Mouse (Mus musculus): ENCODE results near the gene Golga1.
"Not testable (repeated sequence)": the region's sequence is repeated elsewhere in the genome, so short reads cannot be mapped to it uniquely, and the experiment has no call there.

Gene Golga1

DNA sequence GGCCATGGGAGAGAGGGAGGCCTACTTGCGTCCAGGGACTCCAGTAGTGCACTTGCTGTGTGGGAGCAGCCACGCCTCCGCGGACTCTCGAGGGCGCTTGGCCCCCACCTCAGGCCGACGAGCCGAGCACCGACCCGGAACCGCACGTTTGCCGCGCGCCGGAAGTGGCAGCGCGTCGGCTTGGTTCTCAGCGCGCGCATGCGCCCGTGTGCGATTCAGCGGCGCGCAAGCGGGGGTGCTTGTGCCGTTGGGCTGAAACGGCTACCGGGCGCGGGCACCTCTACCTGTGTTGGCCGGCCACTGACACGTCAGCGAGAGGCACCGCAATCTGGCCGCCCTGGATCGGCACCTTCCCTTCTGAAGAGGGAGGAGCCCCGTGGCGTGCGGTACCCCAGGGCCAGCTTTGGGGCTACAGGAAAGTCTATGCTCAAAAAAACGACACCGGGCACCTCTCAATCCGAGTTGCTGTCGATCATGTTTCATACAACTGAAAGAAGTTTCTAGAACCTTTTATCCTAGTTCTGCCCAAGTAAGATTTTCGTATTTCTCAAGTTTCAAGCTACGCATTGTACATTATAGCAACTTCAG is at the start of gene Golga1:
TSS of gene Golga1 (minus strand) at position 142 of the 588 bp plus-strand sequence.
- TF ChIP-seq NANOG (IDR thresholded peaks at IDR 0.05; ENCODE audit: borderline replicate concordance, low read length), result no peak
- no peak for TF ChIP-seq POU5F1 (IDR thresholded peaks at IDR 0.05; ENCODE audit: borderline replicate concordance, low read length)
- TF ChIP-seq CTCF (conservative IDR thresholded peaks at IDR 0.05; ENCODE audit: low read length), result no peak
- no peaks in the 10 kb centered on the region for H3K27me3 ChIP-seq (ENCODE audit: insufficient read depth, low read length)
- peaks cover 18% of the 10 kb centered on the region for H3K36me3 ChIP-seq (ENCODE audit: insufficient read depth, low read length)
- no peaks in the 10 kb centered on the region for H3K9me3 ChIP-seq (ENCODE audit: low read length)
- peaks cover 11% of the 10 kb centered on the region for H3K4me1 ChIP-seq (replicated peaks; ENCODE audit: low read depth, low read length)
- peak within 1 kb of the TSS; percentile 94 for H3K4me3 ChIP-seq (replicated peaks; ENCODE audit: low read length)

DNA sequence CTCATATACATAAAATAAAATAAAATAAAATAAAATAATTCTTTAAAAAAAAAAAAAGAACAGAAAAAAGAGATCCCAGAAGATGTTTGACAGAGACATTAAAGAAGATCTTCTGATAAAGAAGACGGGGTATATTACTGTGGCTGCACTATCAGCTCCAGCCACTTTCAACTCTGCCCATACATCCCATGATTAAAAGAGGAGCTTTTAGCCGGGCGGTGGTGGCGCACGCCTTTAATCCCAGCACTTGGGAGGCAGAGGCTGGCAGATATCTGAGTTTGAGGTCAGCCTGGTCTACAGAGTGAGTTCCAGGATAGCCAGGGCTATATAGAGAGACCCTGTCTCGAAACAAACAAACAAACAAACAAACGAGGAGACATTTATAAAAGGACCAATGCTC is 48.8 kb upstream of the Golga1 start:
- Histone ChIP-seq H3K9me3 (ENCODE audit: low read length) (no peaks in the 10 kb centered on the region), H3K36me3 (ENCODE audit: insufficient read depth, low read length) (peaks cover 29% of the 10 kb centered on the region), H3K4me3 (replicated peaks; ENCODE audit: low read length) (no peak overlapping the region), H3K27me3 (ENCODE audit: insufficient read depth, low read length) (no peaks in the 10 kb centered on the region), H3K4me1 (replicated peaks; ENCODE audit: low read depth, low read length) (no peaks in the 10 kb centered on the region)
- TF ChIP-seq POU5F1 (IDR thresholded peaks at IDR 0.05; ENCODE audit: borderline replicate concordance, low read length) (no peak), NANOG (IDR thresholded peaks at IDR 0.05; ENCODE audit: borderline replicate concordance, low read length) (no peak), CTCF (conservative IDR thresholded peaks at IDR 0.05; ENCODE audit: low read length) (no peak)

DNA sequence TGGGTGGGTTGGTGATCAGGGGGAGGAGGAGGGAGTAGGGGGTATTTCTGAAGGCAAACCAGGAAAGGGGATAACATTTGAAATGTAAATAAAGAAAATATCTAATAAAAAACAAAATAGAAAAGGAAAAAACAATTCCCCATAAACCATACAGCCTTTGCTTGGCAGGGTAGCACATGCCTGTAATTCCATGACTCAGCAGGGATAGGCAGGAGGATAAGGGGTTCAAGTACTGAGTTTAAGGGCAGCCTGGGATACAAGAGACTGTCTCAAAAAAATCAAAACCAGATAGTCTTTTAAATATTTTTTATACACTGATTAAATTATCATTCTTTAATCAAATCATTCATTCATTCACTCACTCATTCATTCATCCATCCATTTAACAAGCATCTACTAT is 45.2 kb upstream of the Golga1 start:
- peaks cover 12% of the 10 kb centered on the region for H3K36me3 ChIP-seq (ENCODE audit: insufficient read depth, low read length)
- H3K4me1 ChIP-seq (replicated peaks; ENCODE audit: low read depth, low read length), result no peaks in the 10 kb centered on the region
- H3K9me3 ChIP-seq (ENCODE audit: low read length), result no peaks in the 10 kb centered on the region
- no peak for TF ChIP-seq CTCF (conservative IDR thresholded peaks at IDR 0.05; ENCODE audit: low read length)
- TF ChIP-seq POU5F1 (IDR thresholded peaks at IDR 0.05; ENCODE audit: borderline replicate concordance, low read length), result no peak
- TF ChIP-seq NANOG (IDR thresholded peaks at IDR 0.05; ENCODE audit: borderline replicate concordance, low read length), result no peak
- no peaks in the 10 kb centered on the region for H3K27me3 ChIP-seq (ENCODE audit: insufficient read depth, low read length)
- H3K4me3 ChIP-seq (replicated peaks; ENCODE audit: low read length), result no peak overlapping the region

DNA sequence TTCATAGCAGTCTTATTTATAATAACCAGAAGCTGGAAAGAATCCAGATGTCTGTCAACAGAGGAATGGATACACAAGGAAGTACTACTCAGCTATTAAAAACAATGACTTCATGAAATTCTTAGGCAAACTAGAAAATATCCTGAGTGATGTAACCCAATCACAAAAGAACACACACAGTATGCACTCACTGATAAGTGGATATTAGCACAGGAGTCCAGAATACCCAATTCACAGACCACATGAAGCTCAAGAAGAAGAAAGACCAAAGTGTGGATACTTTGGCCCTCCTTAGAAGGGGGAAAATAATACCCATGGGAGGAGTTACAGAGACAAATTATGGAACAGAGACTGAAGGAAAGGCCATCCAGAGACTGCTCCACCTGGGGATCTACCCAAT is 44.4 kb upstream of the Golga1 start:
- H3K27me3 ChIP-seq (ENCODE audit: insufficient read depth, low read length); H3K4me1 ChIP-seq (replicated peaks; ENCODE audit: low read depth, low read length); H3K4me3 ChIP-seq (replicated peaks; ENCODE audit: low read length); H3K9me3 ChIP-seq (ENCODE audit: low read length): not testable (repeated sequence)
- H3K36me3 ChIP-seq (ENCODE audit: insufficient read depth, low read length), result peaks cover 14% of the 10 kb centered on the region

DNA sequence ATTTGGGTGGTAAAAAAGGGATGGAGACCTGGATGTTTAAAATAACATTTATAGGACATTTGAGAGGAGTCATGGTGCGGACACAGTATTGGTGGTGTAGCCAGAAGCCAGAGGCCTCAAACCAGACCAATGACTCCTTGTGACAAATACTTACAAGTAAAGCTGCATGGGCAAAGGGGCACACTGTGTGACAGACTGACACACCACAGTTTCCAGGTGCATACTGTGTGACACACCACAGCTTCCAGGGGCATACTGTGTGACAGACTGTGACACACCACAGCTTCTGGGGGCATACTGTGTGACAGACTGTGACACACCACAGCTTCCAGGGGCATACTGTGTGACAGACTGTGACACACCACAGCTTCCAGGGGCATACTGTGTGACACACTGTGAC is 34.6 kb upstream of the Golga1 start:
- not testable (repeated sequence) for H3K4me3 ChIP-seq (replicated peaks; ENCODE audit: low read length); H3K4me1 ChIP-seq (replicated peaks; ENCODE audit: low read depth, low read length); H3K27me3 ChIP-seq (ENCODE audit: insufficient read depth, low read length); H3K9me3 ChIP-seq (ENCODE audit: low read length)
- H3K36me3 ChIP-seq (ENCODE audit: insufficient read depth, low read length), result peaks cover 26% of the 10 kb centered on the region

DNA sequence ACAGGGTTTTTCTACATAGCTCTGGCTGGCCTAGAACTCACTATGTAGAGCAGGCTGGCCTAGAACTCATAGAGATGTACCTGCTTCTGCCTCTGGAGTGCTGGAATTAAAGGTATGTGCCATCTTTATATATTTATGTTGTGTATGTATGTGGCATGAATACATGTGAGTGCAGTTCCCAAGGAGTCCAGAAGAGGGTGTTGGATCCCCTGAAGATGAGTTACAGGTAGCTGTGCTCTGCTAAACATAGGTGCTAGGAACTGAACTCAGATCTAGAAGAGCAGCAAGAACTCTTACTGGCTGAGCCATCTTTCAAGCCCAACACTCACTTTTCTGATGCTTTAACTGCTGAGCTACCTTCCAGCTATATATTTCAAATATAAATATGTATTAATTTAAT is 32.7 kb upstream of the Golga1 start:
- Histone ChIP-seq H3K4me3 (replicated peaks; ENCODE audit: low read length) (no peak overlapping the region), H3K27me3 (ENCODE audit: insufficient read depth, low read length) (no peaks in the 10 kb centered on the region), H3K9me3 (ENCODE audit: low read length) (no peaks in the 10 kb centered on the region), H3K36me3 (ENCODE audit: insufficient read depth, low read length) (peaks cover 18% of the 10 kb centered on the region), H3K4me1 (replicated peaks; ENCODE audit: low read depth, low read length) (0 out of 2 replicates have a peak, but pooled peaks cover 7% of the 10 kb centered on the region)
- TF ChIP-seq CTCF (conservative IDR thresholded peaks at IDR 0.05; ENCODE audit: low read length), result peak; percentile 74
- TF ChIP-seq NANOG (IDR thresholded peaks at IDR 0.05; ENCODE audit: borderline replicate concordance, low read length), result no peak

DNA sequence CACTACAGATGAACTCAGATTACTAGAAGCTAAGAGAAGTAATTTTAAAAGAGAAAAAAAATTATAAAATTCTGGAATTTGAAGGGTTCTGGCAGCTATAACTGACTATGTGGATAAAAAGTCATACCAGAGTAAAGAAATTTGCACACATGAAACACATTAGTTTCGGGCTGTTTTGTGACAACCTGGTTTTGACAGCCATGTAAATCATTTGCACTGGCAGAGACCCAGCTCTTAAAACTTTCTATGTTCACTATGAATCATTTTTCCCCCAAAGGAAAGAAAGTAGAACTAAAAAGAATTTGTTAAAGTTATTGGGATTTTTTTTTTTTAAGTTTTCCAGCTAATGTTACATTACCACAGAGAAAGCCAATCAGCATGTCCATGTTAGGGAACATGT is 26.6 kb upstream of the Golga1 start:
- H3K9me3 ChIP-seq (ENCODE audit: low read length), result no peaks in the 10 kb centered on the region
- TF ChIP-seq NANOG (IDR thresholded peaks at IDR 0.05; ENCODE audit: borderline replicate concordance, low read length) (no peak), CTCF (conservative IDR thresholded peaks at IDR 0.05; ENCODE audit: low read length) (no peak), POU5F1 (IDR thresholded peaks at IDR 0.05; ENCODE audit: borderline replicate concordance, low read length) (no peak)
- peaks cover 10% of the 10 kb centered on the region for H3K36me3 ChIP-seq (ENCODE audit: insufficient read depth, low read length)
- H3K4me1 ChIP-seq (replicated peaks; ENCODE audit: low read depth, low read length), result no peaks in the 10 kb centered on the region
- no peaks in the 10 kb centered on the region for H3K27me3 ChIP-seq (ENCODE audit: insufficient read depth, low read length)
- H3K4me3 ChIP-seq (replicated peaks; ENCODE audit: low read length), result no peak overlapping the region

DNA sequence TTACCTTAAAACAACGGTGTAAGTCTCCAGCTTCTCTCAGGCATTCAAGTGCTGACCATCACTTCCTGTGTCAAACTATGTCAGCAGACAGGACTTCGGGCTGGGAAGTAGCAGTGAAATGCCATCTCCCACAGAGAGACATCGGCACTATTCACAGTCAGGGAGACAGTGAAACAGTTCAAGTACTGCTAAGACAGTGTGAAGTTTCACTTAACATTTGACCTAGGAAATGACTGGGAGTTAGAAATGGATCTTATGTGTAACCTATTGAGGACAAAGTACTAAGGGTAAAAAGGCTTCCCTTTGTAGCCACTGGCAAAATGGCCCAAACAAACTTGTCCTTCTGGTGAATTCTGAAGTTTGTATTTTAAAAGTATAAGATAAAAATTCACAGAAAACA is 17.4 kb upstream of the Golga1 start:
- peaks cover 40% of the 10 kb centered on the region for H3K36me3 ChIP-seq (ENCODE audit: insufficient read depth, low read length)
- no peaks in the 10 kb centered on the region for H3K4me1 ChIP-seq (replicated peaks; ENCODE audit: low read depth, low read length)
- H3K9me3 ChIP-seq (ENCODE audit: low read length), result no peaks in the 10 kb centered on the region
- TF ChIP-seq CTCF (conservative IDR thresholded peaks at IDR 0.05; ENCODE audit: low read length) (no peak), NANOG (IDR thresholded peaks at IDR 0.05; ENCODE audit: borderline replicate concordance, low read length) (no peak), POU5F1 (IDR thresholded peaks at IDR 0.05; ENCODE audit: borderline replicate concordance, low read length) (no peak)
- no peaks in the 10 kb centered on the region for H3K27me3 ChIP-seq (ENCODE audit: insufficient read depth, low read length)
- H3K4me3 ChIP-seq (replicated peaks; ENCODE audit: low read length), result no peak overlapping the region

DNA sequence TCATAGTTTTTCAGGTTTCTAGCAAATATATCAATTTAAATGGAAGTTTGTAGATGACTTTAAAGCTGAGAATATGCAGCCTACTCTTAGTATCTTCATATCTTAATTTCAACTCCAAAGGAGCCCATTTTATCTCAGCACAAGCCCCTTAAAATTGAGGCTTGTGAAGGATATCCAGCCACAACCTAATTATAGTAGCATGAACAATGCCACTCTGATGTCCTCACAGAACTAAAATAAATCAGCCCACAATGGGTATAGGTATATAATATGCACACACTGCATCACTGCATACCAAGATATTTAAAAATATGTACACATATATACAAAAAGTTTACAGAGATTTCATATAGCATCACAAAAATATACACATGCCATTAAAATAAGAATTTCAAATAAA is 5.3 kb upstream of the Golga1 start:
- H3K36me3 ChIP-seq (ENCODE audit: insufficient read depth, low read length), result no peaks in the 10 kb centered on the region
- peaks cover 4% of the 10 kb centered on the region; the same call in 1 of the 2 replicates for H3K4me1 ChIP-seq (replicated peaks; ENCODE audit: low read depth, low read length)
- TF ChIP-seq NANOG (IDR thresholded peaks at IDR 0.05; ENCODE audit: borderline replicate concordance, low read length), result no peak
- no peak for TF ChIP-seq POU5F1 (IDR thresholded peaks at IDR 0.05; ENCODE audit: borderline replicate concordance, low read length)
- no peak for TF ChIP-seq CTCF (conservative IDR thresholded peaks at IDR 0.05; ENCODE audit: low read length)
- H3K9me3 ChIP-seq (ENCODE audit: low read length), result no peaks in the 10 kb centered on the region
- H3K4me3 ChIP-seq (replicated peaks; ENCODE audit: low read length), result no peak overlapping the region
- no peaks in the 10 kb centered on the region for H3K27me3 ChIP-seq (ENCODE audit: insufficient read depth, low read length)
